Mouse (Mus musculus) G1E (cell line): ENCODE data around the gene Igsf21.

Experiments used
- CTCF ChIP-seq: IDR thresholded peaks from 2 replicates; pipeline ENCODE4 v1.5.1; 2012; ENCODE audit warnings: low read depth, low read length, inconsistent platforms, mixed read lengths
- GATA1 ChIP-seq: IDR thresholded peaks from 2 replicates; pipeline ENCODE4 v1.6.1; 2012; ENCODE audit warnings: borderline replicate concordance, low read length, inconsistent platforms, mixed read lengths

GRCm38 (mm10) chr4:140125806-140126205 lies 120.8 kb downstream of the Igsf21 start:
- TF ChIP-seq GATA1 (no peak), CTCF (no peak)
